Mouse (Mus musculus) MEL (cell line): ENCODE data around the gene Sh3d19.

Source experiments
- EP300 ChIP-seq, 2 experiments: IDR thresholded peaks; 2 replicates each; pipeline ENCODE4 v1.6.1; 2011; ENCODE audit warnings: improper control_type of control experiment in 2 of 2, low read length in 2 of 2, low read depth in 1 of 2, mild to moderate bottlenecking in 1 of 2
- JUND ChIP-seq: IDR thresholded peaks from 2 replicates; pipeline ENCODE4 v1.6.1; 2011; ENCODE audit warnings: low read depth, mild to moderate bottlenecking, improper control_type of control experiment, low read length
- MAX ChIP-seq: IDR thresholded peaks from 2 replicates; pipeline ENCODE4 v1.6.1; 2011; ENCODE audit warnings: low read length, improper control_type of control experiment
- MAZ ChIP-seq: IDR thresholded peaks from 2 replicates; pipeline ENCODE4 v1.6.1; 2012; ENCODE audit warnings: low read depth, mild to moderate bottlenecking, inconsistent platforms, low read length, improper control_type of control experiment
- NRF1 ChIP-seq: IDR thresholded peaks from 2 replicates; pipeline ENCODE4 v1.6.1; 2014; ENCODE audit warnings: low read depth, mild to moderate bottlenecking, inconsistent platforms, low read length, improper control_type of control experiment, moderate library complexity; ENCODE audit not compliant: poor library complexity, insufficient read depth, severe bottlenecking
- POLR2A ChIP-seq, 2 experiments: IDR thresholded peaks; 2 replicates each; pipeline ENCODE4 v1.6.1; 2011 to 2012; ENCODE audit warnings: low read length in 2 of 2, mild to moderate bottlenecking in 2 of 2, control low read depth in 1 of 2, improper control_type of control experiment in 1 of 2, low read depth in 1 of 2, moderate library complexity in 1 of 2; ENCODE audit not compliant: control insufficient read depth in 1 of 2, insufficient read depth in 1 of 2, poor library complexity in 1 of 2
- TCF12 ChIP-seq: IDR thresholded peaks from 2 replicates; pipeline ENCODE4 v1.6.1; 2014; ENCODE audit warnings: low read depth, mild to moderate bottlenecking, inconsistent platforms, low read length, improper control_type of control experiment, moderate library complexity
- ZKSCAN1 ChIP-seq: IDR thresholded peaks from 2 replicates; pipeline ENCODE4 v1.6.1; 2012; ENCODE audit warnings: low read depth, mild to moderate bottlenecking, inconsistent platforms, low read length, improper control_type of control experiment, moderate library complexity
- ZNF384 ChIP-seq: IDR thresholded peaks from 2 replicates; pipeline ENCODE4 v1.6.1; 2012; ENCODE audit warnings: low read depth, mild to moderate bottlenecking, inconsistent platforms, low read length, improper control_type of control experiment

GRCm38 (mm10) chr3:86104909-86105308 lies 134.0 kb downstream of the Sh3d19 start:
- no peak for TF ChIP-seq JUND
- TF ChIP-seq POLR2A (IDR thresholded peaks at IDR 0.05; ENCODE audit: control insufficient read depth in 1 of 2, insufficient read depth in 1 of 2, low read depth in 1 of 2, low read length in 2 of 2, poor library complexity in 1 of 2): 0 out of 4 replicates have a peak, but pooled peaks of 1 of the 2 experiments have one; percentile 40
- TF ChIP-seq TCF12: peak; percentile 46; the same call in 1 of the 2 replicates
- no peak for TF ChIP-seq ZKSCAN1
- peak; percentile 30 to 58; a peak in 3 of 4 replicates for TF ChIP-seq EP300 (IDR thresholded peaks at IDR 0.05; ENCODE audit: low read depth in 1 of 2, low read length in 2 of 2)
- TF ChIP-seq ZNF384: peak; percentile 90
- TF ChIP-seq MAX: no peak
- TF ChIP-seq MAZ: no peak
- TF ChIP-seq NRF1: no peak
